Mouse (Mus musculus) intestine, postnatal 0 days (tissue): ENCODE measurements around the gene Arhgef3. TPM values are rescaled to one million over a fixed set of nuclear protein-coding genes. Genes with fewer than 3 reads are reported as not detected.

Experiments used
- ATAC-seq: fragments of 200-750 bp; cut with Nextera tagmentation; 2 replicates; pipeline ENCODE4 v1.8.0; 2017; ENCODE audit warnings: mild to moderate bottlenecking, moderate TSS enrichment, moderate library complexity
- H3K27ac ChIP-seq: fragments of 300-500 bp; sonication (generic); 2 replicates; pipeline ENCODE4 v1.5.1; 2014; ENCODE audit warnings: mild to moderate bottlenecking, low read depth, low read length, moderate library complexity
- H3K27me3 ChIP-seq: fragments of 300-500 bp; sonication (generic); replicated peaks from 2 replicates; pipeline ENCODE4 v1.6.1; 2014; ENCODE audit warnings: low read length, mixed read lengths; ENCODE audit not compliant: control insufficient read depth, insufficient read depth
- H3K36me3 ChIP-seq: fragments of 300-500 bp; sonication (generic); 2 replicates; pipeline ENCODE4 v1.6.1; 2014; ENCODE audit warnings: mild to moderate bottlenecking, moderate library complexity; ENCODE audit not compliant: control insufficient read depth, insufficient read depth
- H3K4me1 ChIP-seq: fragments of 300-500 bp; sonication (generic); replicated peaks from 2 replicates; pipeline ENCODE4 v1.6.1; 2014; ENCODE audit warnings: antibody characterized with exemption, low read length, mixed read lengths; ENCODE audit not compliant: control insufficient read depth, insufficient read depth
- H3K4me2 ChIP-seq: fragments of 300-500 bp; sonication (generic); replicated peaks from 2 replicates; pipeline ENCODE4 v1.6.1; 2014; ENCODE audit warnings: low read depth, mild to moderate bottlenecking, moderate library complexity
- H3K4me3 ChIP-seq: fragments of 300-500 bp; sonication (generic); 2 replicates; pipeline ENCODE4 v1.5.1; 2014; ENCODE audit warnings: low read depth, low read length
- H3K9ac ChIP-seq: fragments of 300-500 bp; sonication (generic); 2 replicates; pipeline ENCODE4 v1.6.1; 2014; ENCODE audit warnings: mild to moderate bottlenecking, low read depth, low read length
- H3K9me3 ChIP-seq: fragments of 300-500 bp; sonication (generic); 2 replicates; pipeline ENCODE4 v1.6.1; 2016; ENCODE audit warnings: mixed run types; ENCODE audit not compliant: control insufficient read depth
- CTCF ChIP-seq: sonication (generic); IDR thresholded peaks from 2 replicates; pipeline ENCODE4 v1.5.1; 2016; ENCODE audit warnings: low read depth, mild to moderate bottlenecking, control low read depth, antibody characterized with exemption, moderate library complexity
- WGBS: fragments of 180-500 bp; shearing (Covaris S2); extraction: QIAGEN DNeasy Blood & Tissue Kit; methylation state at CpG from one replicate; pipeline ENCODE4 v1.1.7; 2014; 5-methylcytosine and 5-hydroxymethylcytosine counted together
- polyA plus RNA-seq: library from polyadenylated mRNA; unstranded; fragments of >200 nt; fragmentation: Nextera tagmentation; extraction: Ambion mirVana; gene quantifications from 2 replicates; pipeline ENCODE4 v1.2.1, GENCODE M21; 2015

Gene Arhgef3
- polyA plus RNA-seq, 1 experiment from 2014 or later = 12.2 TPM

DNA sequence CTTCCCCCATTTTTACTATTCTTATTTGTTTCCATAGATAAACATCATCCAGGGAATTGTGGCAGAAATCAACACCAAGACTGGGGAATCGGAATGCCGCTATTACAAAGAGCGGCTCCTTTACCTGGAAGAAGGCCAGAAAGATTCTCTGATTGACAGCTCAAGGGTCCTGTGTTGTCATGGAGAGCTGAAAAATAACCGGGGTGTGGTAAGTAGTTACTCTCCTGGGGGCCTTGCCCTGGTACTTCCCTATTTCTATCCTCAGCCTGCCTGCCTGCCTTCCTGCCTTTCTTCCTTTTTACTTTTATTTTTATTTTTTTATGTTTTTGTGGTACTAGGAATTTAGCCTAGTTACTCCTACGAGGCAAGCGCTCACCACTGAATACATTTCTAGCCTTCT is 282.8 kb downstream of the Arhgef3 start:
- peaks cover 30% of the 10 kb centered on the region; the same call in 1 of the 2 replicates for H3K36me3 ChIP-seq
- H3K9me3 ChIP-seq = no peaks in the 10 kb centered on the region
- WGBS = 85% methylated on average over 6 of the region's 6 CpGs
- no peak for TF ChIP-seq CTCF
- no peak overlapping the region for H3K4me2 ChIP-seq
- no peak overlapping the region for H3K9ac ChIP-seq
- H3K4me3 ChIP-seq = no peak overlapping the region
- no peaks in the 10 kb centered on the region for H3K27me3 ChIP-seq
- no peak overlapping the region for H3K27ac ChIP-seq
- H3K4me1 ChIP-seq = no peaks in the 10 kb centered on the region
- no peak for ATAC-seq

- no peak overlapping the region for H3K4me3 ChIP-seq
- no peaks in the 10 kb centered on the region for H3K4me1 ChIP-seq
- no peak overlapping the region for H3K4me2 ChIP-seq
- peaks cover 29% of the 10 kb centered on the region; the same call in 1 of the 2 replicates for H3K36me3 ChIP-seq
- H3K9me3 ChIP-seq = no peaks in the 10 kb centered on the region
- no peak for ATAC-seq
- whole genome bisulfite sequencing = 71% methylated on average over 6 of the region's 6 CpGs
- no peak overlapping the region for H3K27ac ChIP-seq
- no peaks in the 10 kb centered on the region for H3K27me3 ChIP-seq
- TF ChIP-seq CTCF = no peak
- no peak overlapping the region for H3K9ac ChIP-seq
These were observed 285.8 kb downstream of the Arhgef3 start for GRCm38 (mm10) chr14:27400495-27400894.

DNA sequence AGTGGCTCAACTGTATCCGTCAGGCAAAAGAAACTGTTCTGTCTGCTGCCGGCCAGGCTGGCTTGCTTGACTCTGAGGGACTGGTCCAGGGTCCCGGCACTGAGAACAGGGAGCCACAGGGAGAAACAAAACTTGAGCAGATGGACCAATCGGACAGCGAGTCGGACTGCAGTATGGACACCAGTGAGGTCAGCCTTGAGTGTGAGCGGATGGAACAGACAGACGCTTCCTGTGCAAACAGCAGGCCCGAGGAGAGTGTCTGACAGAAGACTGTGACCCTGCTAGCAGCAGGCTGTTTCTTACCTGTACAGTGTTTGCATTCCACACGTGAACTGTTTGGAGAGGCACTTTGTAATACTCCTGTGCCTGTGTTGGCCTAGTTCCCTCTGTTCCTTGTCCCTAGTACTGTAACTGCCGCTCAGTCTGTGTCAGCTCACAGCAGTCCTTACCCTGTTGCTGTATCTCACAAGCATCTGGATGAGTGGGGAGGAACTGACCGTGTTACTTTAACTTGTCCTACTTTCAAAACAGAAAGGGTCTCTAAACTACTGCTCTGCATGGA is 287.1 kb downstream of the Arhgef3 start:
- ATAC-seq = no peak
- Histone ChIP-seq H3K27me3 (no peaks in the 10 kb centered on the region), H3K9me3 (no peaks in the 10 kb centered on the region), H3K27ac (no peak overlapping the region), H3K4me3 (no peak overlapping the region), H3K4me2 (no peak overlapping the region), H3K4me1 (no peaks in the 10 kb centered on the region), H3K9ac (no peak overlapping the region), H3K36me3 (peaks cover 27% of the 10 kb centered on the region; the same call in 1 of the 2 replicates)
- whole genome bisulfite sequencing = 76% methylated on average over 12 of the region's 12 CpGs
- TF ChIP-seq CTCF = no peak

- TF ChIP-seq CTCF = no peak
- Histone ChIP-seq H3K4me2 (no peak overlapping the region), H3K27me3 (no peaks in the 10 kb centered on the region), H3K4me1 (no peaks in the 10 kb centered on the region), H3K9me3 (no peaks in the 10 kb centered on the region), H3K36me3 (peaks cover 25% of the 10 kb centered on the region; the same call in 1 of the 2 replicates), H3K9ac (no peak overlapping the region), H3K27ac (no peak overlapping the region), H3K4me3 (no peak overlapping the region)
- ATAC-seq = no peak
- WGBS = 70% methylated on average over 10 of the region's 10 CpGs
These were observed 287.9 kb downstream of the Arhgef3 start for GRCm38 (mm10) chr14:27402332-27403250.

GRCm38 (mm10) chr14:27405452-27405851 is 290.8 kb downstream of the Arhgef3 start:
- H3K9ac ChIP-seq = no peak overlapping the region
- no peaks in the 10 kb centered on the region for H3K27me3 ChIP-seq
- no peaks in the 10 kb centered on the region for H3K9me3 ChIP-seq
- H3K4me2 ChIP-seq = no peak overlapping the region
- 83% methylated on average over 4 of the region's 4 CpGs for WGBS
- no peak for ATAC-seq
- no peak overlapping the region for H3K4me3 ChIP-seq
- TF ChIP-seq CTCF = no peak
- H3K27ac ChIP-seq = no peak overlapping the region
- peaks cover 8% of the 10 kb centered on the region; the same call in 1 of the 2 replicates for H3K36me3 ChIP-seq
- no peaks in the 10 kb centered on the region for H3K4me1 ChIP-seq

- Histone ChIP-seq H3K9ac (no peak overlapping the region), H3K4me3 (no peak overlapping the region), H3K4me2 (no peak overlapping the region), H3K27me3 (no peaks in the 10 kb centered on the region), H3K9me3 (no peaks in the 10 kb centered on the region), H3K4me1 (no peaks in the 10 kb centered on the region), H3K36me3 (peaks cover 6% of the 10 kb centered on the region; the same call in 1 of the 2 replicates), H3K27ac (no peak overlapping the region)
- TF ChIP-seq CTCF = no peak
- no peak for ATAC-seq
- WGBS = 98% methylated on average over 2 of the region's 2 CpGs
These were observed 291.2 kb downstream of the Arhgef3 start for GRCm38 (mm10) chr14:27405947-27406346.
